Mouse (Mus musculus) heart, embryonic 16.5 days (tissue): ENCODE data around the gene Vegfb. TPM values are rescaled to one million over a fixed set of nuclear protein-coding genes. Genes with fewer than 3 reads are reported as not detected.
"Not testable (repeated sequence)": the region's sequence is repeated elsewhere in the genome, so short reads cannot be mapped to it uniquely, and the experiment has no call there.

ENCODE experiments used
- ATAC-seq: fragments of 200-750 bp; cut with Nextera tagmentation; replicated peaks from 2 replicates; pipeline ENCODE4 v1.8.0; 2017; ENCODE audit warnings: moderate number of reproducible peaks; ENCODE audit not compliant: insufficient read depth, low FRiP score; ENCODE audit errors: extremely low read depth
- H3K27ac ChIP-seq: fragments of 300-500 bp; sonication (generic); 2 replicates; pipeline ENCODE4 v1.5.1; 2014; ENCODE audit warnings: mild to moderate bottlenecking, low read length, control low read depth, moderate library complexity
- H3K27me3 ChIP-seq: fragments of 300-500 bp; sonication (generic); 2 replicates; pipeline ENCODE4 v1.6.1; 2014; ENCODE audit warnings: low read length, mixed read lengths; ENCODE audit not compliant: control insufficient read depth, insufficient read depth
- H3K36me3 ChIP-seq: fragments of 300-500 bp; sonication (generic); 2 replicates; pipeline ENCODE4 v1.6.1; 2014; ENCODE audit not compliant: control insufficient read depth, insufficient read depth
- H3K4me1 ChIP-seq: fragments of 300-500 bp; sonication (generic); 2 replicates; pipeline ENCODE4 v1.6.1; 2014; ENCODE audit warnings: low read length, mixed read lengths; ENCODE audit not compliant: control insufficient read depth, insufficient read depth
- H3K4me2 ChIP-seq: fragments of 300-500 bp; sonication (generic); 2 replicates; pipeline ENCODE4 v1.6.1; 2014; ENCODE audit warnings: low read depth, mild to moderate bottlenecking, control low read depth, low read length
- H3K4me3 ChIP-seq: fragments of 300-500 bp; sonication (generic); 2 replicates; pipeline ENCODE4 v1.5.1; 2014; ENCODE audit warnings: mild to moderate bottlenecking, control low read depth, low read length
- H3K9ac ChIP-seq: fragments of 300-500 bp; sonication (generic); 2 replicates; pipeline ENCODE4 v1.6.1; 2014; ENCODE audit warnings: low read length, control low read depth
- H3K9me3 ChIP-seq: fragments of 300-500 bp; sonication (generic); replicated peaks from 2 replicates; pipeline ENCODE4 v1.6.1; 2016; ENCODE audit warnings: low read length; ENCODE audit not compliant: control insufficient read depth
- WGBS: fragments of 180-500 bp; shearing (Covaris S2); extraction: QIAGEN DNeasy Blood & Tissue Kit; methylation state at CpG from one replicate; pipeline ENCODE4 v1.1.7; 2014; 5-methylcytosine and 5-hydroxymethylcytosine counted together
- polyA plus RNA-seq: library from polyadenylated mRNA; unstranded; fragments of >200 nt; fragmentation: Nextera tagmentation; extraction: Ambion mirVana; gene quantifications from 2 replicates; pipeline ENCODE4 v1.2.1, GENCODE M21; 2015

Gene Vegfb
- polyA plus RNA-seq, 1 experiment from 2014 or later = 123 TPM

- no peak overlapping the region for H3K4me2 ChIP-seq
- H3K4me3 ChIP-seq = no peak overlapping the region
- 86% methylated on average over 8 of the region's 8 CpGs for WGBS
- H3K27ac ChIP-seq = no peak overlapping the region
- H3K27me3 ChIP-seq = no peaks in the 10 kb centered on the region
- peaks cover 11% of the 10 kb centered on the region for H3K36me3 ChIP-seq
- ATAC-seq = no peak
- H3K9ac ChIP-seq = no peak overlapping the region
- no peaks in the 10 kb centered on the region for H3K9me3 ChIP-seq
- peaks cover 37% of the 10 kb centered on the region for H3K4me1 ChIP-seq
Observed at GRCm38 (mm10) chr19:6994002-6994401, 6.6 kb upstream of the Vegfb start.

GRCm38 (mm10) chr19:6993011-6993770 lies 5.7 kb upstream of the Vegfb start:
- no peaks in the 10 kb centered on the region for H3K27me3 ChIP-seq
- 65% methylated on average over 14 of the region's 14 CpGs for WGBS
- no peaks in the 10 kb centered on the region for H3K9me3 ChIP-seq
- peak overlapping the region; percentile 77 for H3K4me3 ChIP-seq
- H3K27ac ChIP-seq = peak overlapping the region; percentile 77
- H3K9ac ChIP-seq = peak overlapping the region; percentile 64
- peaks cover 3% of the 10 kb centered on the region for H3K36me3 ChIP-seq
- peak overlapping the region; percentile 98 for H3K4me2 ChIP-seq
- no peak for ATAC-seq
- peaks cover 39% of the 10 kb centered on the region for H3K4me1 ChIP-seq

GRCm38 (mm10) chr19:6992011-6992858 lies 4.8 kb upstream of the Vegfb start, which contains the start of gene Dnajc4:
Gene Dnajc4, minus strand, starts transcription at chr19:6992572.
- H3K4me3 ChIP-seq = peak within 1 kb of the TSS; percentile 77
- H3K4me1 ChIP-seq = peaks cover 41% of the 10 kb centered on the region
- no peaks in the 10 kb centered on the region for H3K36me3 ChIP-seq
- peak within 1 kb of the TSS; percentile 86 for H3K27ac ChIP-seq
- H3K4me2 ChIP-seq = peak within 1 kb of the TSS; percentile 98
- WGBS = 2% methylated on average over 37 of the region's 37 CpGs
- H3K9ac ChIP-seq = peak within 1 kb of the TSS; percentile 89
- no peaks in the 10 kb centered on the region for H3K9me3 ChIP-seq
- ATAC-seq = peak; percentile 90
- no peaks in the 10 kb centered on the region for H3K27me3 ChIP-seq

- not testable (repeated sequence) for H3K4me3 ChIP-seq, H3K36me3 ChIP-seq, H3K4me2 ChIP-seq, H3K9me3 ChIP-seq, H3K27me3 ChIP-seq, H3K27ac ChIP-seq, H3K9ac ChIP-seq, ATAC-seq
- 89% methylated on average over 6 of the region's 6 CpGs for WGBS
- peaks cover 35% of the 10 kb centered on the region for H3K4me1 ChIP-seq
Observed at GRCm38 (mm10) chr19:6991166-6991565, 3.7 kb upstream of the Vegfb start.

GRCm38 (mm10) chr19:6990712-6991111 lies 3.3 kb upstream of the Vegfb start:
- Histone ChIP-seq H3K4me3 (no peak overlapping the region), H3K27me3 (no peaks in the 10 kb centered on the region), H3K4me1 (peaks cover 40% of the 10 kb centered on the region), H3K4me2 (no peak overlapping the region), H3K9ac (no peak overlapping the region), H3K9me3 (no peaks in the 10 kb centered on the region), H3K36me3 (no peaks in the 10 kb centered on the region), H3K27ac (no peak overlapping the region)
- WGBS = 84% methylated on average over 6 of the region's 6 CpGs
- no peak for ATAC-seq

- H3K27ac ChIP-seq = no peak overlapping the region
- no peak overlapping the region for H3K4me3 ChIP-seq
- H3K4me1 ChIP-seq = peaks cover 28% of the 10 kb centered on the region
- no peak overlapping the region for H3K4me2 ChIP-seq
- H3K27me3 ChIP-seq = no peaks in the 10 kb centered on the region
- ATAC-seq = no peak
- H3K9me3 ChIP-seq = no peaks in the 10 kb centered on the region
- WGBS = 87% methylated on average over 8 of the region's 8 CpGs
- peaks cover 5% of the 10 kb centered on the region; the same call in 1 of the 2 replicates for H3K36me3 ChIP-seq
- H3K9ac ChIP-seq = no peak overlapping the region
Observed at GRCm38 (mm10) chr19:6989251-6989650, 1.8 kb upstream of the Vegfb start.

- peak overlapping the region; percentile 99 for H3K27ac ChIP-seq
- 5% methylated on average over 8 of the region's 8 CpGs for WGBS
- H3K36me3 ChIP-seq = peaks cover 14% of the 10 kb centered on the region
- ATAC-seq = no peak
- peak overlapping the region; percentile 97 for H3K9ac ChIP-seq
- peaks cover 23% of the 10 kb centered on the region for H3K4me1 ChIP-seq
- H3K4me3 ChIP-seq = peak overlapping the region; percentile 86
- H3K4me2 ChIP-seq = peak overlapping the region; percentile 88
- no peaks in the 10 kb centered on the region for H3K27me3 ChIP-seq
- H3K9me3 ChIP-seq = no peaks in the 10 kb centered on the region
Observed at GRCm38 (mm10) chr19:6987904-6988285, 444 bp upstream of the Vegfb start.

- peak overlapping the region; percentile 97 for H3K9ac ChIP-seq
- no peaks in the 10 kb centered on the region for H3K9me3 ChIP-seq
- WGBS = 52% methylated on average over 10 of the region's 10 CpGs
- peak overlapping the region; percentile 88 for H3K4me2 ChIP-seq
- H3K27ac ChIP-seq = peak overlapping the region; percentile 99
- peak overlapping the region; percentile 86 for H3K4me3 ChIP-seq
- H3K4me1 ChIP-seq = peaks cover 21% of the 10 kb centered on the region
- H3K36me3 ChIP-seq = peaks cover 24% of the 10 kb centered on the region
- ATAC-seq = no peak
- H3K27me3 ChIP-seq = no peaks in the 10 kb centered on the region
Observed at GRCm38 (mm10) chr19:6985951-6986708, 1.3 kb downstream of the Vegfb start.
